Mouse (Mus musculus) right cerebral cortex, postnatal 14 days (tissue): ENCODE results near the gene Syt5.
"Not testable (repeated sequence)": the region's sequence is repeated elsewhere in the genome, so short reads cannot be mapped to it uniquely, and the experiment has no call there.

ENCODE experiments used
- DNase-seq: peaks from one replicate; pipeline ENCODE4 v3.0.0; 2022

The Syt5 gene

DNA sequence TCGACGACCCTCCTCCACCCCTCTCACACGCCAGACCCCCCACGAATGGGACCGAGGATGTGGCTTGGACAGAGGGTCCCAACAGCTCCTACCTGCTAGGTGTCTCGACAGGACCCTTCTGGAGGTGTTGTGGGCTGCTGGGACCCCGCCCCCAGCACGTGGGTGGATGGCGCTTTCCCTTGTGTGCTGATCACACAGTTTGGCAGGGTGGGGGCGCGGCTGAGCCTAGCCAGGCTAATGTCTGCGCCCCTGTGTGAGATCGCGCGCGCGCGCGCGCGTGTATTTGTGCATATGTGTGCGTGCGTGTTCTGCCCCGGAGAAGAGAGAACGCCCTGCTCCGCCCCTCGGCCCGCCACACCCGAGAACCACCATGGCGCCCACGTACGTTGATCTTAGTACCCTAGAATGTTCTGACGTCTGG is at the start of gene Syt5:
Gene Syt5 (minus strand): TSS at position 321 of the 421 bp plus-strand sequence.
- DNase-seq = peak; percentile 77

DNA sequence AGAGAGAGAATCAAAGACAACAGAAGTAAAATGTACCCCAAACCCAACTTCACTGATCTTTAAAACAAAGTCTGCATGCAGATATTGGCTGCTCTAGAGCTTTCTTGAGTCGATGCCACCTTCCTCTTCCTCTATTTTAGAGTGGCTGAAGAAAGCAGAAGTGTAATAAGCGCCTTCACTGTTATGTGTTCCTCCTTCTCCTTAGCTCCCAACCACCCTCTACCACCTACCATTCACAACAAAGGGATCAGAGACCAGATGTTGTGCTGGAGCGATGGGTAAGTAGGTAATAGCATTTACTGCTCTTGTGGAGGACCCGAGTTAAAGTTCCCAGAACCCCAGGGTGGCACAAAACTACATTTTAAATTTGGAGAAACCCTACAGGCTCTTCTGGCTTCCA is 49.7 kb upstream of the Syt5 start:
- not testable (repeated sequence) for DNase-seq

DNA sequence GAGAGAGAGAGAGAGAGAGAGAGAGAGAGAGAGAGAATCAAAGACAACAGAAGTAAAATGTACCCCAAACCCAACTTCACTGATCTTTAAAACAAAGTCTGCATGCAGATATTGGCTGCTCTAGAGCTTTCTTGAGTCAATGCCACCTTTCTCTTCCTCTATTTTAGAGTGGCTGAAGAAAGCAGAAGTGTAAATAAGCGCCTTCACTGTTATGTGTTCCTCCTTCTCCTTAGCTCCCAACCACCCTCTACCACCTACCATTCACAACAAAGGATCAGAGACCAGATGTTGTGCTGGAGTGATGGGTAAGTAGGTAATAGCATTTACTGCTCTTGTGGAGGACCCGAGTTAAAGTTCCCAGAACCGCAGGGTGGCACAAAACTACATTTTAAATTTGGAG is 34.1 kb upstream of the Syt5 start:
- not testable (repeated sequence) for DNase-seq

DNA sequence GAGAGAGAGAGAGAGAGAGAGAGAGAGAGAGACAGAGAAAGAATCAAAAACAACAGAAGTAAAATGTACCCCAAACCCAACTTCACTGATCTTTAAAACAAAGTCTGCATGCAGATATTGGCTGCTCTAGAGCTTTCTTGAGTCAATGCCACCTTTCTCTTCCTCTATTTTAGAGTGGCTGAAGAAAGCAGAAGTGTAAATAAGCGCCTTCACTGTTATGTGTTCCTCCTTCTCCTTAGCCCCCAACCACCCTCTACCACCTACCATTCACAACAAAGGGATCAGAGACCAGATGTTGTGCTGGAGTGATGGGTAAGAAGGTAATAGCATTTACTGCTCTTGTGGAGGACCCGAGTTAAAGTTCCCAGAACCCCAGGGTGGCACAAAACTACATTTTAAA is 25.0 kb upstream of the Syt5 start:
- DNase-seq = not testable (repeated sequence)

DNA sequence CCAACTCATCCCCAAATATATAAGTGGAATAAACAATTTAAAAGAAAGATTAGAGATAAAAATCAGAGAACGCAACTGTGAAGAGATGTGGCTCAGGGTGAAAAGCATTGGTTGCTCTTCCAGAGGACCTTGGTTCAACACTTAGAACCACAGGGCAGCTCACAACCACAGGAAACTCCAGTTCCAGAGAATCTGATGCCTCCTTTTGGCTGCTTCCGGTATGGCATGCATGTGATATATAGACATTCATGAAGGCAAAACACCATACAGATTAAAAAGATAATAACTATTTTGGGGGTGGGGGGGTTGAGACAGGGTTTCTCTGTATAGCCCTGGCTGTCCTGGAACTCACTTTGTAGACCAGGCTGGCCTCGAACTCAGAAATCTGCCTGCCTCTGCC is 15.3 kb upstream of the Syt5 start:
- no peak for DNase-seq

DNA sequence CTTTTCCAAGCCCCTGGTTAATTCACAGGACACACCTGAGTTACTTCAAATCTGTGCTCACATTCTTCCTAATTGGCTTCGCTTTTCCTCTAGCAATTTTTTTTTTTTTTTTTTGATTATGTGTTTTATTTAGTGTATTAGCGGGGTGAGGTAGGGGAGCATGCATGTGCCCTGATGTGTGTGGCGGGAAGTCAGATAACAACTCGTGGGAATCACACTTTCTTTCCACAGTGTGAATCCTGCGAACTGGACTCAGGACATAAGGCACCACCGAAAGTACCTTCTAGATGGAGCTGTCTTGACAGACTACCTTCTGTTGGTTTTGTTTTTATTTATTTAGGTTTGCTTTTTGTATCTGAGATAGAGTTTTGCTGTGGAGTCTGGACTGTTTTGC is 9.8 kb upstream of the Syt5 start:
- no peak for DNase-seq

DNA sequence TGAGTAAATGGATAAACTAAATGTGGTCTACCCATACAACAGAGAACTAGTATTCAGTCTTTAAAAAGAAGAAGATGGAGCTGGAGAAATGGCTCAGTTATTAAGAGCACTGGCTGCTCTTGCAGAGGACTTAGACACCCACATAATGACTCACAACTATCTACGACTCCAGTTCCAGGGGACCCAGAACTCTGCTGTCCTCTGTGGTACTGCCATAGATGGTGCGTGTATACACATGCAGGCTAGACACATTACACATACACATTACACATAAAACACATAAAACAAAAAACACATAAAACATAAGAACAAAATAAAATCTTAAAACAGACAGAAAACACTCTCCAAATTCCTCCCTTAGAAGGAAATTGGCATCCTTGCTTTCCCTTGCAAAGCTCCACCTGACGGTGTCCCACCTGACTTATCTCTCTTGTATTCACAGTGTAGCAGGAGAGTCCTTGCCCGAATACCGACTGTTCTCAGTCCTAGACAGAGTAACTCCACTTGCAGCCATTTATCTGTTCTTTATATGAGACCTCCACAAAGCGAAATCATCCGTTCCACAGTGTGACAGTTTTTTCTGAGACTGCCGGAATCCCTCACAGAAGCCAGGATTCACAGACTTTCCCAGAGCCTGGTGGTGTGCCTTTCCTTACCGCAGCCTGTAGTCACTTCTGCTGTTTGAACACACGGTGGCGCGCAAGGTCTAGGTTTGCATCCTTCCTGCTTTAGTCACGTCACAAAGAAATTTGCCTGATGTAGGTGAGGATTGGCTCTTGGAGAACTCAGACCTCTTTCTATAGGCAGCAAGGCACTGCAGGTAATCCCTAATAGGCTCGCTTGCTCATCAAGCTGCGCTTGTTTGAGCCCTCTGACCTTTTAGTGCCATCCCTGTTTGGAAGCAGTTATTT is 9.2 kb upstream of the Syt5 start:
- peak; percentile 79 for DNase-seq

DNA sequence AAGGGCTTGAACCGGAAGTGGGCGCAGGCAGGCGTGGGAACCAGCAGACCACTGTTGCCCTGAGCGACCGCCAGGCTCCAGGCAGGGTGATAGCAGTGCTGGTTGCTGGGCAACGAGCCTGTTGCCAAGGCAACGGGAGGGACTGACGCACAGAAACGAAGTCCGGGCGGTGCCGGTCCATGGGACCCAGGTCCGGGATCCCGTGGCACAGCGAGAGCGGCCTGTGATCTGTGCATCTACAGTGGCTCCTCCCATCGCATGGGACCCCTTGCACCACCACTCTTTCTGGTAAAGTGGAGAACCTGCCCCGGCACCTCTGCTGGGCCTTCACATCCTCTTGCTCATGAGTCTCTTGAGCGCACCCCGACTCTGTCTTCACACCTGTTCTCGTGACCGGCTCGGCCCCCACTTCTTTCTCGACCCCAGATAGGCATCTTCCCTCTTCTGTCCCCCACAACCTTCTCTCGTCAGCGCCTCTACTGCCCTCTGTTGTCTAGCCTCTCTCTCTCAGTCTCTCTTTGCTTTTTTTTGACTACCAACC is 680 bp downstream of the Syt5 start:
- DNase-seq = peak; percentile 97

DNA sequence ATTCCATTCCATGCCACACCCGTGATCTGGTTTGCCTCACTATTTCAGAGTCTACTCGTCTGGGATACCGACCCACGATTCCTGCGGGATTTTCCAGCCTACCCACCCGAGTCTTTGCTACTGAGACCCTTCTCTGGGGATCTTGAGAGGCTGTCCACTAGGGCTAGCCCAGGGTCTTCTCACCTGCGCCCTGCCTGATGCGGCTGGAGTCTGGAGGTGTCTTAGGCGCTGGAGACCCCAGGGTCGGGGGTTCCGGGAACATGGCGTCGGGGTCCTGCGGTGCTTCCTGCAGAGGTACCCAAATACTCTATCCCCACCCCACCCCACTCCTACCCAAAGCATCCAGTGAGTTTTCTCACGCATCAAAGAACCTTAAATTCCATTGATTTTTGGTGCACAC is 1.3 kb downstream of the Syt5 start:
- no peak for DNase-seq

DNA sequence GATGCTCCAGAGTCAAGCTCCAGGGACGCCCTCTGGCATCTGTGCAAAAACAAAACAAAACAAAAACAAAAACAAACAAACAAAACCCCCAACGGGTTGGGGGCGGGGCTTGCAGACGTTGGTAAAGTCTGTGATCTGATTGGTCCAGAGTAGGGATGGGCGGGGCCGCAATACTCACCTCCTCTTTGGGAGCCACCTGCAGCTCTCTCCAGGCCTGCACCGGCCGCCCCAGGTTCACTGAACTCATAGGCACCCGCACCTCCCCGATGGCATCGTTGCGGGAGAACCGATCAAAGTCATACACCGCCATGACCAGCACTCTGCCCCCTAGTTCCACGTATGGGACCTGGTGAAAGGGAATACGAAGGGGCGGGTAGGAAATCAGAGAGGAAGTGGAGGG is 5.3 kb downstream of the Syt5 start:
- DNase-seq = no peak

DNA sequence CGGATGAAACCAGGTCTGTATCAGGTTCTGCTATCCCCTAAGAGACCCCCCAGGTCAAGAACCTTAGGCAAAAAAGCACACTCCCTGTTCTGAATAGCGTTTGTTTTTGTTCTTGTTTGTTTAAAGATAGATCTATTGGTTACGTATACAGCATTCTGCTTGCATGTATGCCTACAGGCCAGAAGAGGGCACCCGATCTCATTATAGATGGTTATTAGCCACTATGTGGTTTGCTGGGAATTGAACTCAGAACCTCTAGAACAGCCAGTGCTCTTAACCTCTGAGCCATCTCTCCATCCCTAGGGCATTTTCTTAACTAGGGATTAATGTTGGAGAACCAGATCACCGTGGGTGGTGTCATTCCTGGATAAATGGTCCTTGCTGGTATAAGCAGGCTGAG is 6.0 kb downstream of the Syt5 start:
- no peak for DNase-seq

DNA sequence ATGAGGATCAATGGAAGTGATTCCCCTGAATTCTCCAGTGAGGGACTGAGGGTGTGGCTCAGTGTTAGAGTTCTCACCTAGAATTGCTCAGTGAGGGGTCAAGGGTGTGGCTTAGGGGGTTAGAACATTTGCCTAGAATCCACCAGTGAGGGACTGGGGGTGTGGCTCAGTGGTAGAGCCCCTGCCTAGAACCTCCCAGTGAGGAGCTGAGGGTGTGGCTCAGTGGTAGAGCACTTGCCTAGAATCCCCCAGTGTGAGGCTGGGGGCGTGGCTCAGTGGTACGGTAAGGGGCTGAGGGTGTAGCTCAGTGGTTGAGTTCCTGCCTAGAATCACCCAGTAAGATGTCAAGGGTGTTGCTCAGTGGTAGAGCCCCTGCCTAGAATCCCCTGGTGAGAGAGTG is 8.3 kb downstream of the Syt5 start:
- DNase-seq = no peak

DNA sequence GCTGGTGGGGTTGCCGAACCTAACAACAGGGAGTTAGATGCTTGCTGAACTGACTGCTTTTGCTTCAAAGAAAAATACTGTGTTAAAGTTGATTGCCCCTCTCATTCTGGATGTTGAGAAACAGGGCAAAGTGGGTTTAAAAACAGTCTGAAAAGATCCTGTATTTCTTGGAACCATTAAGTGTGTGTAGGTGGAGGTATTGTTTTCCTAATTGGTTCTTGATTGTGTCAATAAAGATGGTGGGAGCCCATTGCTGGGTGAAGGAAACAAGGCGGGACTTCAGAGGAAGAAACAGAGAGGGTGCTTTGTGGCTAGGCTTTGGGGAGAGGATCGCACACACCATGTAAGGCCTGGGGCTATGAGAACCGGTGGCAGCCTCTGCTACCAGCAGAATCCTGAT is 10.2 kb downstream of the Syt5 start:
- no peak for DNase-seq

DNA sequence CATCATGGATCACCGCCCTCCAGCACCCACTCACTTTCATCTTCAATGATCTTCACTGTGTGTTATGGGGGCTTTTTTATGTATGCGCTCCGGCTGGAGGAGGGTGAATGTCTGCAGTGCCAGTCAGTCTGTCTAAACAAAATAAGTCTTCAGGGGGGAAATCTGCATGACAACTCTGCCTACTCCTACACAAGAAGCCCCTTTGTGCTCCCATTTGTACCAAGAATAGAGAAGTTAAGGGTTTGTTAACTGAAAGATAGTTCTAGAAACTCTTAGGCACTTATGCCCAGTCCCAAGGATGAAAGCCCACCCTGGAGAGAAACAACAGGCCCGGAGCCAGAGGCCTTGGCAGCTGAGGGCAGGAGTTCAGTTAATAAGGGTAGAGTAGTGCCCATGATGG is 11.0 kb downstream of the Syt5 start:
- DNase-seq = no peak

DNA sequence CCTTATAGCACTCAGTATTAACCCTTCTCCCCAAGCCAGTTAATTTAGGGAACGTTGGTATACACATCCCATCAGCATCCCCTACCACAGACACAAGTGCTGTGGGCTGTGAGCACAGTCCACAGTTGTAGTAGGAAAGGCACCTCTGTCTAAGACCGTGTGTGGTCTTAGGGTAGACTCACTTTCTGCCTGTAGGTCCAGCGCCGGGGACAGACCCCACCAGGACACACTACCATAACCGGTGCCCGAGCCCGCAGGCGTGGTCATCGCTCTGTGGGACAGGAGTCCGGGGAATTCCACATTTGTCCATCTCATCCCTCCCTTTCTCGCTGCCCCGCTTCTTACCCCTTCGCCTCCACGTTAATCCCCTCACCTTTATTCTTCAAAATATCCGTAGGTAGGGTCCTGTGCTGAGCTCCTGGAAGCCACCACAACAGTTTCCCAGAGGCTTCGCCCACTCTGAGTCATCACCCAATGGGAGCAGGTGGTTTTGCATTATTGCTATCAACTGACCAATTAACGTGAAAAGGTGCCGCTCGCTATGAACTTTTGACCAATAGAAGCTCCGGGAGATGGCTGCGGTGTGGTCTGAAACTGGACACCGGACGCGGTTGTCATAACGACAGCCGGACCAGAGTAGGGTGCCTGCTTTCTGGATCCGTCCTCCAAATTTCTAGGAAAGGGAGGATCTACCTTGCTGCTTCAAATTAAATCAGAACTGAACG is 15.2 kb downstream of the Syt5 start, which contains the start of gene Dnaaf3:
Gene Dnaaf3 (minus strand): TSS at position 449 of the 725 bp plus-strand sequence.
- DNase-seq = no peak

DNA sequence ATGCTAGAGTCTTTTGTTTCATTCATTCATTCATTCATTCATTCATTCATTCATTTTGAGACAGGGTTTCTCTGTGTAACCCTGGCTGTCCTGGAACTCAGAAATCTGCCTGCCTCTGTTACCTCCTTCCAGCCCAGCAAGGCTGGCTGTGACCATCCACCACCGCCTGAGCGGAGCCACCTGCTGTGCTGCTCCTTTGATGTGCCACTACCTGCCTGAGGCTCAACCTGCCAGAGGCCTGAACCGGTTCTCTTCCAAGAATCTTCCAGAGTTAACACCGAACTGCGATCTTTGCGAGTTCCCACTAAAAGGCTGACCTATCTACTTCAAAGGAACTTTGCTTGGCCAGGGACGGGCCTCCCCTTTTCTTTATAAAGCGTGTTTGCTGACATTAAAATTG is 17.2 kb downstream of the Syt5 start:
- DNase-seq = not testable (repeated sequence)

DNA sequence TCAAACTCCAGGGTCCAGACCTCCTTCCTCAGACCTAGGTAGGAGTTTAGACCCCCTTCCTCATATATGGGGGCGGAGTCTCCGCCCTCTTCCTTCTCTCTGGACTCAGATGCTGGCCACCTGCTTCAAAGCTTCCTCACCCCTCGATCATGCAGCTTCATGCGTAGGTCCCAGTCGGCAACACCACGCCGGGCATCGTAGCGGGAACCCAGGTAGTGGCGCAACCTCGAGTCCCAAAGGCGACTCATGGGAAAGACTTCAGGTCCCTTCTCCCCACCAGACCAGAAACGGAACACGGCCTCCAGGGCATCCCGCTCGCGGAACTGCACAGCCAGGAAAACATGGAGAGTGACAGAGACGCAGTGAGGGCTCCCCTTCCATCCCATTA is 20.0 kb downstream of the Syt5 start:
- DNase-seq = no peak

DNA sequence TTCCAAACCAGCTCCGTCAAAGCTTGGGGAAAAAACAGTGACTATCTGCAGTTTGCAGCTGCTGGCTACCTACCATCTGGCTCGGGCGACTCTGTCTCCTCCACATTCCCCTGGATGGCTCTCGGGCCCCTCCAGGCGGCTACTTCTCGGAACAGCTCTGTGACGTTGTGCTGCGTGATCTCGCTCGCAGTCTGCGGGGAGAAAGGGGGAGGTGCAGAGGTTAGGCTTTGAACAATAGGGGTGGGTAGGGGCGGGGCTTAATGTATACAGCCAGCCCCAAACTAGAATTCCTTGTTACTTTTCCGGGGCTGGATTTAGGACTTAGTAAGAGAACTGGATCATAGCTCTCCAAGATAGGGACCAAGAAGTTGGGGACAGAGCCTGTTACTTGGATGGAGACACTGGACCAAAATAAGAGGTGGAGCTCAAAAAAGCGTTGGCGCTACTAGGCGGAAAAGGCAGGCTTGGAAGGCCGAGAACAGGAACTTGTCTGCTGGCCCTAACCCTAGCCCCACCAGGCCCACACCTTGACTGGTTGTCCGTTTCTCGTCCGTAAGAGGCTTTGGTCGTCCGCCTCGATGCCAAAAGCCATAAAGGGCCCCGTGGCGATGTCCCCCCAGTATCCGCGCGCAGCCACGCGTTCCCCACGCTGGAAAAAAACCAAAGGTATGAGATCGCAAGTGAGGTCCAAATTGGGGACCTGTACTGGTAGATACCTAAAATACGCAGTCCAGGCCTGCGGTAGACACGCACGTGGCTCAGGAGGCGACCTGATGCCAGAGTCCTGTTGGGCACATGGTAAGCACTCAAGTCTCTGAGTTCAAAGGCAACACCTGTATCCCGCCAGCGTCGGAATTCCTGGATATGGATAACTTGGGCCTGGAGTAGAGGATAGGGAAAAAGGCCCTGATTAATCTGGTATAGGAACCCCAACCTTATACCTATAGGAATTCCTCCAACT is 20.7 kb downstream of the Syt5 start:
- peak; percentile 81 for DNase-seq

DNA sequence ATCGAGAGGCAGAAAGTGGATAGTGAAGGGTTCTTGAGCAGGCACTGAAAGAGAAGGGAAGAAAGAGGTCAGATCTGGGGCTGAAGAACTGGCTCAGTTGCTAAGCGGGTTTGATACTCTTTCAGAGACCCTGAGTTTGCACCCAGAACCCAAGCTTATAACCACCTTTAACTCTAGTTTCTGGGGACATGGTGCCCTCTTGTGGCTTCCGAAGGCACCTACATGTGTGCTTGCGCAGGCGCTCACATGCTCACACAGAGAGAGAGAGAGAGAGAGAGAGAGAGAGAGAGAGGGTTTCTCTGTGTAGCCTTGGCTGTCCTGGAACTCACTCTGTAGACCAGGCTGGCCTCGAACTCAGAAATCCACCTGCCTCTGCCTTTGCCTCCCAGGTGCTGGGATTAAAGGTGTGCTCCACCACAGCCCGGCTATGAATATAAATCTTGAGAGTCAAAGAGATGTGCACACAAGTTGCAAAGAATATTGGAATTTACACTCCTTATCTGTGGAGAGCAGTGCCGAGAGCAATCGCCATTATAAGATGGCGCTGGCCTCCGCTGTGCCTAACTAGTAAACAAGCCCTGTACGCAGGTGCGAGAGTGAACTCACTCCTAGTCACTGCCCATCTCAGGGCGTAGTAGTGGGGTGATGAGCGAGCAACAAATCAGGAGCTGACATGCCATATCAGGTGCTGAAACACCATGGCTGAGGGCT is 23.0 kb downstream of the Syt5 start, which contains the start of gene Tnni3:
Gene Tnni3 (minus strand): TSS at position 18 of the 711 bp plus-strand sequence.
- DNase-seq = not testable (repeated sequence)

DNA sequence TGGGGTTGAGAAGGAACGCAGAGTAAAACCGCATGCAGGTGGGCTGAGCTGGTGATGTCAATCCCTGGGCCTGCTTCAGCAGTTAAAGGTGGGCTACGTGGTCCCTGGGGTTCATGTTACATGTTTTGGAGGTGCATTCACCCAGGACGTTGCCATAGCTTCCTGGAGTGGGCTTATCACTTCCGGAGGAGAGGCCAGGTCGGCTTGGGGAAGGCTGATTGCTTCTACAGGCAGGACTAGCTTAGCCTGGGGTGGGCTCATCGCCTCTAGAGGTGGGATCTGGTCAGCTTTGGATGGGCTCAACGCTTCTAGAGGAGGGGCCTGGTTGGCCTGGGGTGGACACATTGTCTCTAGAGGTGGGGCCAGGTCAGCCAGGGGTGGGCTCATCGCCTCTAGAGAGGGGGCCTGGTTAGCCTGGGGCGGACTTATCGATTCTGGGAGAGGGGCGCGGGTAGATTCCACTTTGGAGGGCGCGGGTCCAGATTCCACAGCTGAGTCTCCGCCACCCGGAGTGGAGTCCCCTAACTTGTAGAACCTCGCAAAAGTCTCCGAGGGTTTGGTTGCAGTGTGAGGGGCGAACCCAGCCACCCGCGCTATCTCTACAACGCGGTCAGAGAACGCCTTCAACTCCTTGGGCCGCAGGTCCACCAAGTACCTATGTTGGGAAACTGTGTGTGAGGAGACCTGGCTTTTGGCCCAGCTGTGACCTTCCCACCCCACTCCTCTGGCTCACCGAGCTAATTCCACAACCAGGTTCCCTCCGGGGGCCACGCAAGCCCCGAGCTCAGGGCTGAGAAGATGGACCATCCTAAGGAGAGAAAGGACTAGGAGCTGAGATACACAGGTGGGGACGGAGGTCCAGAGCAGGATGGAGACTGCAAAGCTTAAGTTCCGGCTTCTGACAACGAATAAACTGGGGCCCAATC is 23.9 kb downstream of the Syt5 start:
- no peak for DNase-seq

DNA sequence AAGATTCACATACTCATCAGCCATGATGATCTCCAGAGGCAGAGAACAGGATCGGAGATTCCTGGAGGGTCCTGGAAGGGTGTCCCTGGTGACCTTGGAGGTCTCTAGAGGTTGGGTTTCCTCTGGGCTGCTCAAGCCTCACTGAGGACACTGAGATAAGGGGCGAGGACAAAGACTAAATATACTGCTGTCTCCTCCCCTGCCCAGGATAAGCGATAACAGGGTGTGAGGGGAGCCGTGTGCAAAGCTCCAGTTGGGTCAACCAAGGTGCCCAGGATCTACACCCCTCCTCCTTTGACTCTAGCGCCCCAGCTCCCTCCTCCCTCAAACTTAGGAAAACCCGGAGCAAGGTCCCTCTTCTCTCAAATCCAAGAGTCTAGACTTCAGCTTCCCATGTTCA is 25.0 kb downstream of the Syt5 start:
- no peak for DNase-seq
